Mouse (Mus musculus): Measurements from ENCODE around the gene Preb. TPM values are rescaled to one million over a fixed set of nuclear protein-coding genes. Genes with fewer than 3 reads are reported as not detected.
A peak's percentile ranks its signal among the peaks of the same experiment; 100 is the strongest.

The Preb gene
- polyA plus RNA-seq, 1 experiment from 2014 or later = 91.0 TPM

DNA sequence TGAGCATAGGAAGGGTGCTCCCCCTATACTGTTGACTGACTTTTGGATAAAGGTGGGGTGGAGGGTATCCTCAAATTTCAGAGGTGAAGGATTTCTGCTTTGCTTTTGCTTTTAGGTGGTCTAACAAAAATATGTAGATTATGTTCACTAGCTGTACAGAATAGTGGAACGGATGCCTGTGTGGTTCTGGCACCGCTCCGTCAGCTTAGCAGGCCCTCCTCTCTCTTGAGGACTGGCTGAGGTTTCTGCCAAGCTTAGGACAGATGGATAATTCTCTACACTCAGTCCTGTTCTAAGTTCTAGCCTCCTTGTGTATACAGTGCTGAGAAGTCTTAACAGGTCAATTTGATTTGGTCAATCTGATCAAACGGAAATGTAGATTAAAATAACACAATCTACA is 9.7 kb downstream of the Preb start:
- 74% methylated on average over 4 of the region's 4 CpGs for WGBS
- H3K4me2 ChIP-seq = peak overlapping the region; percentile 83
- H3K27me3 ChIP-seq (ENCODE audit: control insufficient read depth, insufficient read depth, low read length) = 0 out of 2 replicates have a peak, but pooled peaks cover 2% of the 10 kb centered on the region
- ATAC-seq (ENCODE audit: low FRiP score) = no peak
- H3K9ac ChIP-seq (ENCODE audit: low read length) = peak overlapping the region; percentile 66; the same call in 1 of the 2 replicates
- H3K27ac ChIP-seq (ENCODE audit: low read depth, low read length) = no peak overlapping the region
- H3K4me3 ChIP-seq (ENCODE audit: low read depth, low read length) = peak overlapping the region; percentile 57
- H3K36me3 ChIP-seq (ENCODE audit: control insufficient read depth, insufficient read depth, low read length) = peaks cover 10% of the 10 kb centered on the region; the same call in 1 of the 2 replicates
- H3K4me1 ChIP-seq (ENCODE audit: control insufficient read depth, insufficient read depth, low read length) = peaks cover 10% of the 10 kb centered on the region
- DNase-seq (ENCODE audit: low spot score, missing footprints) = no peak
- H3K9me3 ChIP-seq (ENCODE audit: control insufficient read depth, low read length) = no peaks in the 10 kb centered on the region

DNA sequence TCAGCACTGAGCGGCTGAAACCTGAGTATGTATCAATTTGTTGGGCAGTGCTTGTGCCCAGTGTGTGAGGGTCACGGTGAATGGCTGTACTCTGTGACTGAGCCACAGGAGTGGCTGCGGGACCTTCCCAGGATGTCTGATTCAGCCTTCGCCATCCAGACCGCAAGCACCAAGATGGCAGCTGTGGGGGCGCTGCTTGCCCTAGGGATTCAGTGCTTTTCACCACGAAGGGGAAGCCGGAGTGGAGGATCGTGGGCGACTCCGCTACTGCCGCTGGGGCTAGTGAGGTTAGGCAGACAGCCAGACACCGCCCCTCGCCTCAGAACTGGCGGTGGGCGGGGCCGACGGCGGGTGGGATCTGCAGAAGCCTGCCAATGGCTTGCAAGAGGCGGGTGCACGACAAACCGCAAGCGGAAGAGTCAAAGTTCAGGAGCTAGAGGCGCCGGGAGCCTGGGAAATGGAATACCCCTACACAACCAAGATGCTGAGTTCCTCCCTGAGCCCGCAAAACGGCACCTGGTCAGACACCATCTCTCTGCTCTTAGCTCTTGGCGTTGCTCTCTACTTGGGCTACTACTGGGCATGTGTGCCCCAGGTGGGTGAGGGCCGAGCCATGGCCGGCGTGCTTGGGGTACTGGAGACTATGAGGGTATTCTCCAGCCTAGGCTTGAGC is 10.4 kb downstream of the Preb start:
- H3K4me2 ChIP-seq = peak overlapping the region; percentile 83
- H3K27ac ChIP-seq (ENCODE audit: low read depth, low read length) = peak overlapping the region; percentile 48; the same call in 1 of the 2 replicates
- DNase-seq (ENCODE audit: low spot score, missing footprints) (peak; percentile 98), ATAC-seq (ENCODE audit: low FRiP score) (peak; percentile 93)
- H3K9me3 ChIP-seq (ENCODE audit: control insufficient read depth, low read length) = no peaks in the 10 kb centered on the region
- H3K4me1 ChIP-seq (ENCODE audit: control insufficient read depth, insufficient read depth, low read length) = peaks cover 14% of the 10 kb centered on the region
- peak overlapping the region; percentile 57 for H3K4me3 ChIP-seq (ENCODE audit: low read depth, low read length)
- peak overlapping the region; percentile 66 for H3K9ac ChIP-seq (ENCODE audit: low read length)
- peaks cover 7% of the 10 kb centered on the region for H3K27me3 ChIP-seq (ENCODE audit: control insufficient read depth, insufficient read depth, low read length)
- WGBS = under 1% methylated on average over 31 of the region's 31 CpGs
- H3K36me3 ChIP-seq (ENCODE audit: control insufficient read depth, insufficient read depth, low read length) = peaks cover 5% of the 10 kb centered on the region; the same call in 1 of the 2 replicates

DNA sequence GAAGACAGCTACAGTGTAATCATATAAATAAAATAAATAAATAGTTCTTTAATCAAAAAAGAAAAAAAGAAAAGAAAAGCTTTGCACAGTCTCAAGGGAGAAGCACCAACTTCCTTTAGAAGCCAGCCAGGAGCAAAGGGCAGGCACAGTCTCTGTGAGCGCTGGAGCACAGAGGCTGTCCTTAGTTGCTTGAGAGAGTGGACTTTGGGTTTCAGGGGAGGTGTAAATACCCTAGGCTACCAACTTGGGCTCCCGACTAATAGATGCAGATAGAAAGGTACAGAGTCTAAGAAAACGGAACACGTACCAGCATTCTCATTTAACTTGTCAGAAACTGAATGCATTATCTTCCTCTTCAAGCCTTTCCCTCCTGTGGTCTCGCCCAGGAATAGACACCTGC is 11.5 kb downstream of the Preb start:
- ATAC-seq (ENCODE audit: low FRiP score) = no peak
- DNase-seq (ENCODE audit: low spot score, missing footprints) = no peak
- Histone ChIP-seq H3K9ac (ENCODE audit: low read length) (no peak overlapping the region), H3K4me3 (ENCODE audit: low read depth, low read length) (no peak overlapping the region), H3K27me3 (ENCODE audit: control insufficient read depth, insufficient read depth, low read length) (peaks cover 8% of the 10 kb centered on the region), H3K9me3 (ENCODE audit: control insufficient read depth, low read length) (no peaks in the 10 kb centered on the region), H3K36me3 (ENCODE audit: control insufficient read depth, insufficient read depth, low read length) (no peaks in the 10 kb centered on the region; the same call in 1 of the 2 replicates), H3K4me2 (no peak overlapping the region), H3K4me1 (ENCODE audit: control insufficient read depth, insufficient read depth, low read length) (peaks cover 14% of the 10 kb centered on the region), H3K27ac (ENCODE audit: low read depth, low read length) (no peak overlapping the region)
- WGBS = 75% methylated on average over 5 of the region's 5 CpGs

DNA sequence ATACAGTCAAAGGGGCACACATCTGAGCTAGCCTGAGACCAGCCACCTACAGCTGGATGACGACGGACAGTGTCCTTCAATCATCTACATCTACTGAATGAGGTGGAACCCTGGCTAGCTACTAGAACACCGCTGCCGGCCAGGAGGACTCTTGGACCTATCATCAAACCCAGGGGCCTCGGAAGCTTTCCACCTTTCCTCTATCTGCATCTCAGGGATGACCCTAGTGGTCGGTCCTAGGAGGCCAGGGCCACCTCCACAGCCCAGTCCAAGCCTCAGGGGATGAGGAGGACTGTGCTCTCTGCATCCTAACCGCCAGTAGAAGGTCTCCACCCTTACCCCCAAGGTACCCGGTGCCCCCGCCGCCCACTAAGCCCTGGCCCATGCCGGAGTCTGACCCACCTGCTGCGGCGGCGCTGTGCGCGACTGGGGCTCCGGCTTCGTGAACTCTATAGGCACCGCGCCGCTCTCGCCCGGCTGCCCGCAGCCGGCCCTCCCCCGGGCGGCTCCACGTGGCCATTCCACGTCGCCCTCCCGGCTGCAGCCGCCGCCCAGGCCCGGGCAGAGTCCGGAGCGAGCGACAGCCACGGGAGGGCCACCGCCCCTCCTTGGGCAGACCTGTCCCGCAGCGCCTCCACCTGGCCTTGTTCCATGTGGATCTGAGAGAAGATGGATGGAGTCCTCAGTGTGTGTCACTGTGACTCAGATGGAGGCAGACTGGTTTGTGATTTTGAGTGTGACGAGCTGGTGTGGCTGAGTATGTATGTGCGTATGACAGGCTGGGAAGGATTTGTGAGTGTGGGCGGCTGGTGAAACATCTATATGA is 15.0 kb downstream of the Preb start, which contains the start of gene Cgref1:
TSS of gene Cgref1 (minus strand) at position 636 of the 826 bp plus-strand sequence.
- peaks cover 8% of the 10 kb centered on the region for H3K27me3 ChIP-seq (ENCODE audit: control insufficient read depth, insufficient read depth, low read length)
- peak; percentile 45 for ATAC-seq (ENCODE audit: low FRiP score)

DNA sequence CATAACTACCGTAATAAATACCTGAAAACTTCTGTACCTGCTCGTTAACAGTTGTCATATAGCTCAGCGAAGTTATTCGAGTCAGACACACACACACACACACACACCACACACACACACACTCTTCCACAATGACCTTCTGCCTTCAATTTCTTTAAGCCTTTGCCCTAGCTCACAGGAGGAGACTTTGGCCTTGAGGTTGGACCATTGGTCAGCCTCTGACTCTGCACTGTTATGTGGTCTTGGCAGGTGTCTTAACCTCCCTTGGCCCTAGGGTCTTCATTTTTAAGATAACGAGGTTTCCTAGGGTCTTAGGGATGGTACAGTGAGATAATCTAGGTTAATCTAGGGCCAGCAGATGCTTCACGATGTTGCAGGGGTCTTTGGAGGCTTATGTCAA is 15.8 kb downstream of the Preb start:
- Histone ChIP-seq H3K27ac (ENCODE audit: low read depth, low read length) (no peak overlapping the region), H3K9me3 (ENCODE audit: control insufficient read depth, low read length) (no peaks in the 10 kb centered on the region), H3K36me3 (ENCODE audit: control insufficient read depth, insufficient read depth, low read length) (no peaks in the 10 kb centered on the region), H3K4me1 (ENCODE audit: control insufficient read depth, insufficient read depth, low read length) (peaks cover 6% of the 10 kb centered on the region), H3K9ac (ENCODE audit: low read length) (0 out of 2 replicates have a peak overlapping the region, but pooled peaks have one; percentile 12), H3K27me3 (ENCODE audit: control insufficient read depth, insufficient read depth, low read length) (peaks cover 8% of the 10 kb centered on the region), H3K4me3 (ENCODE audit: low read depth, low read length) (no peak overlapping the region), H3K4me2 (no peak overlapping the region; the same call in 1 of the 2 replicates)
- 88% methylated on average over 6 of the region's 6 CpGs for WGBS
- ATAC-seq (ENCODE audit: low FRiP score) = no peak
- no peak for DNase-seq (ENCODE audit: low spot score, missing footprints)

More for the DNA sequence above, 15.0 kb downstream of the Preb start, which contains the start of gene Cgref1:
- H3K9me3 ChIP-seq (ENCODE audit: control insufficient read depth, low read length) = no peaks in the 10 kb centered on the region
- H3K4me2 ChIP-seq = peak within 1 kb of the TSS; percentile 81
- H3K27ac ChIP-seq (ENCODE audit: low read depth, low read length) = no peak within 1 kb of the TSS
- H3K4me3 ChIP-seq (ENCODE audit: low read depth, low read length) = peak within 1 kb of the TSS; percentile 40
- 6% methylated on average over 44 of the region's 44 CpGs for WGBS
- peaks cover 10% of the 10 kb centered on the region for H3K4me1 ChIP-seq (ENCODE audit: control insufficient read depth, insufficient read depth, low read length)
- DNase-seq (ENCODE audit: low spot score, missing footprints) = peak; percentile 90
- no peaks in the 10 kb centered on the region for H3K36me3 ChIP-seq (ENCODE audit: control insufficient read depth, insufficient read depth, low read length)
- peak within 1 kb of the TSS; percentile 75 for H3K9ac ChIP-seq (ENCODE audit: low read length)

DNA sequence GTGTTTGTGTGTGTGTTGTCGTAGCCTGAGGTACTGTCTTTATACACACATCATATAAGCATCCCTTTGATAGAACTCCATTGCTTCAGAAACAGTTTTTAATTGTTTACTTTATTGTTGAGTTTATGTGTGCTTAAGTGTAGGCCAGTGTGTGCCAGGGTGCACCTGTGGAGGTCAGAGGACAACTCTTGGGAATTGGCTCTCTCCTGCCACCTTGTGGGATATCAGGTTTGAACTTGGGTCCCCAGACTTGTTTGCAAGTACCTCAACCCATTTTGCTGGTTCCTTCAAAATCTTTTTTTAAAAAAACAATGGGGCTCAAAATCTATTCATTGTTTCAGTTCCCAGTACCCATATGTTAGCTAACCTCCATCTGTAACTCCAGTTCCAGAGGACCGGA is 17.2 kb downstream of the Preb start:
- DNase-seq (ENCODE audit: low spot score, missing footprints) (no peak), ATAC-seq (ENCODE audit: low FRiP score) (no peak)
- Histone ChIP-seq H3K27ac (ENCODE audit: low read depth, low read length) (no peak overlapping the region), H3K9ac (ENCODE audit: low read length) (no peak overlapping the region), H3K9me3 (ENCODE audit: control insufficient read depth, low read length) (no peaks in the 10 kb centered on the region), H3K27me3 (ENCODE audit: control insufficient read depth, insufficient read depth, low read length) (peaks cover 8% of the 10 kb centered on the region), H3K4me1 (ENCODE audit: control insufficient read depth, insufficient read depth, low read length) (peaks cover 6% of the 10 kb centered on the region; the same call in 1 of the 2 replicates), H3K4me2 (no peak overlapping the region), H3K4me3 (ENCODE audit: low read depth, low read length) (no peak overlapping the region), H3K36me3 (ENCODE audit: control insufficient read depth, insufficient read depth, low read length) (no peaks in the 10 kb centered on the region)
- WGBS = 100% methylated on average over 2 of the region's 2 CpGs

DNA sequence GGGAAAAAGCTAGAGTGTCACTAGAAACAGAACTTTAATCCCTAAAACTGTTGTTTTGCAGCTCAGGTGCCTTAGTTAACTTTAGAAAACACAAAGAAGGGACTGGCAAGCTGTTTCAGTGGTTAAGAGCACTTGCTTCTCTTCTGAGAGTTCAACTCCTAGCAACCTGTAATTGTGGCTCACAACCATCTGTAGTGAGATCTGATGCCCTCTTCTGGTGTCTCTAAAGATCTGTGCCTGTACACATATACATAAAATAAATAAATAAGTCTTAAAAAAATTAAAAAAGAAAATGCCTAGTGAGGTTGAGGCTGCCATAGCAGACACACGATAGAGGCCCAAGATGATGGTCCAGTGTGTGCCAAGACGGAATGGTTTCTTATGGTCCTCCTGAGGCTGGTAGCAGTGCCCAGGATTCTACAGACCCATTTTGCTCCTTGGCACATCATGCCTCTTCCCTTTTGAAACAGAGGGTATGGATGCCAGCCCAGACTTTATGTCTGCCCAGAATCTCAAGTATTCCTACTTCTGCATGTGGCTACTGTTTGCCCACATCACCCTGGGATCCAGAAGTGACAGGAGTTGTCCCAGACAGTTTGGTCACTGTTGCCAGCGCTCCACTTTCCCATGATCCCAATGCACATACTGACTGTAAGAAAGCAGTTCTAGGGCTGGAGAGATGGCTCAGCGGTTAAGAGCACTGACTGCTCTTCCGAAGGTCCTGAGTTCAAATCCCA is 25.3 kb downstream of the Preb start:
- H3K27ac ChIP-seq (ENCODE audit: low read depth, low read length) = no peak overlapping the region
- no peaks in the 10 kb centered on the region for H3K36me3 ChIP-seq (ENCODE audit: control insufficient read depth, insufficient read depth, low read length)
- DNase-seq (ENCODE audit: low spot score, missing footprints) (no peak), ATAC-seq (ENCODE audit: low FRiP score) (no peak)
- 91% methylated on average over 5 of the region's 5 CpGs for WGBS
- no peak overlapping the region for H3K9ac ChIP-seq (ENCODE audit: low read length)
- no peaks in the 10 kb centered on the region for H3K9me3 ChIP-seq (ENCODE audit: control insufficient read depth, low read length)
- H3K4me3 ChIP-seq (ENCODE audit: low read depth, low read length) = no peak overlapping the region
- no peaks in the 10 kb centered on the region for H3K27me3 ChIP-seq (ENCODE audit: control insufficient read depth, insufficient read depth, low read length)
- no peaks in the 10 kb centered on the region for H3K4me1 ChIP-seq (ENCODE audit: control insufficient read depth, insufficient read depth, low read length)
- H3K4me2 ChIP-seq = no peak overlapping the region

DNA sequence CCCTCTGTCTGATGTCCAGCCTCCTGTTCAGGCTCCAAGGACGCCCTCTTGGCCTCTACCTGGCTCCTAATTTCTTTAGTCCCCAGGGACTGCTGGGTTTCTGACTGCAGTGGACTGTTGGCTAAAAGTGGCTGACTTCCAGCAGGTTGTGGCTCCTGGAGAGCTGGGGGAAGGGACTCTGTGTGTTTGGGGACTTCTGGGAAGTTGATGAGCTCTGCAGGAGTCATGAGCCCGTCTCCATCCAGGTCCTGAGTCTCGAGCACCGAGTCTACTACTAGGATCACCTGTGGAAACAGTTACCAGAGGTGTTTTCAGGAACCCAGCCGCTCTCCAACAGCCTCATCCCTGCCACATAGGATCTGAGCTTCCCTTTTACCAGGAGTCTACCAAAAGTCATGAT is 26.5 kb downstream of the Preb start:
- H3K9me3 ChIP-seq (ENCODE audit: control insufficient read depth, low read length) = no peaks in the 10 kb centered on the region
- no peak overlapping the region for H3K4me3 ChIP-seq (ENCODE audit: low read depth, low read length)
- H3K27me3 ChIP-seq (ENCODE audit: control insufficient read depth, insufficient read depth, low read length) = no peaks in the 10 kb centered on the region
- no peak overlapping the region for H3K9ac ChIP-seq (ENCODE audit: low read length)
- H3K36me3 ChIP-seq (ENCODE audit: control insufficient read depth, insufficient read depth, low read length) = no peaks in the 10 kb centered on the region
- no peak for DNase-seq (ENCODE audit: low spot score, missing footprints)
- WGBS = 75% methylated on average over 5 of the region's 5 CpGs
- no peaks in the 10 kb centered on the region for H3K4me1 ChIP-seq (ENCODE audit: control insufficient read depth, insufficient read depth, low read length)
- H3K27ac ChIP-seq (ENCODE audit: low read depth, low read length) = no peak overlapping the region
- no peak overlapping the region for H3K4me2 ChIP-seq
- ATAC-seq (ENCODE audit: low FRiP score) = no peak

Data from midbrain, embryonic 11.5 days (tissue).